Mouse (Mus musculus): ENCODE data around the gene Igf1r. TPM values are rescaled to one million over a fixed set of nuclear protein-coding genes. Genes with fewer than 3 reads are reported as not detected.
"Not testable (repeated sequence)": the region's sequence is repeated elsewhere in the genome, so short reads cannot be mapped to it uniquely, and the experiment has no call there.

Gene Igf1r
- polyA plus RNA-seq, 1 experiment: 0.17 TPM

- Histone ChIP-seq H3K4me3 (replicated peaks) (no peak overlapping the region), H3K4me1 (ENCODE audit: control insufficient read depth) (peaks cover 4% of the 10 kb centered on the region), H3K9me3 (ENCODE audit: control insufficient read depth, low read length) (no peaks in the 10 kb centered on the region), H3K36me3 (ENCODE audit: control insufficient read depth) (no peaks in the 10 kb centered on the region), H3K27me3 (ENCODE audit: control insufficient read depth) (peaks cover 11% of the 10 kb centered on the region)
- TF ChIP-seq GATA1 (IDR thresholded peaks at IDR 0.05; ENCODE audit: low read length): no peak
- no peak for TF ChIP-seq TAL1 (IDR thresholded peaks at IDR 0.05; ENCODE audit: low read length)
Observed at GRCm38 (mm10) chr7:68274218-68274617, 321.6 kb downstream of the Igf1r start.

DNA sequence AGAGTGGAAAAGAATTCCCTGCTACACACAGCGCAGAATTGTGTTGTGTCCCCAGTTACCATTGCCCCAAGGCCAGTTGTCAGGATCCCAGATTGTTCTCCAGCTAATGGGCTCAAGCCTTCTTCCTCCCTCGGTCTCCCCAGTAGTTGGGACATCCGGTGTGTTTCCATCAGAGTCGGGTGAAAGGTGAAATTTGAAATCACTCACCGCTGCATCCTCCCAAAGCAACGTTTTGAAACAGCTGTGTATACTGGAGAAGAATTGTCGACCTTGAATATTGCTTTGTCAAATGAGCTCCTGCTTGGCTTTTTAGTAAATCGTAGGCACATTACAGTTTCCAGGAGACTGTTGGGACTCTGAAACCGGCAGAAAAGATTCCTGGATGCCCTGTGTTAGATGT, 322.3 kb downstream of the Igf1r start:
- Histone ChIP-seq H3K4me3 (replicated peaks) (no peak overlapping the region), H3K4me1 (ENCODE audit: control insufficient read depth) (peaks cover 4% of the 10 kb centered on the region), H3K36me3 (ENCODE audit: control insufficient read depth) (no peaks in the 10 kb centered on the region)

GRCm38 (mm10) chr7:68275445-68275837, 322.8 kb downstream of the Igf1r start:
- H3K36me3 ChIP-seq (ENCODE audit: control insufficient read depth); H3K9me3 ChIP-seq (ENCODE audit: control insufficient read depth, low read length); H3K4me3 ChIP-seq (replicated peaks): not testable (repeated sequence)

More for the DNA sequence above, 322.3 kb downstream of the Igf1r start:
- TF ChIP-seq TAL1 (IDR thresholded peaks at IDR 0.05; ENCODE audit: low read length): no peak
- no peak for TF ChIP-seq GATA1 (IDR thresholded peaks at IDR 0.05; ENCODE audit: low read length)
- H3K27me3 ChIP-seq (ENCODE audit: control insufficient read depth): peaks cover 11% of the 10 kb centered on the region
- no peaks in the 10 kb centered on the region for H3K9me3 ChIP-seq (ENCODE audit: control insufficient read depth, low read length)

DNA sequence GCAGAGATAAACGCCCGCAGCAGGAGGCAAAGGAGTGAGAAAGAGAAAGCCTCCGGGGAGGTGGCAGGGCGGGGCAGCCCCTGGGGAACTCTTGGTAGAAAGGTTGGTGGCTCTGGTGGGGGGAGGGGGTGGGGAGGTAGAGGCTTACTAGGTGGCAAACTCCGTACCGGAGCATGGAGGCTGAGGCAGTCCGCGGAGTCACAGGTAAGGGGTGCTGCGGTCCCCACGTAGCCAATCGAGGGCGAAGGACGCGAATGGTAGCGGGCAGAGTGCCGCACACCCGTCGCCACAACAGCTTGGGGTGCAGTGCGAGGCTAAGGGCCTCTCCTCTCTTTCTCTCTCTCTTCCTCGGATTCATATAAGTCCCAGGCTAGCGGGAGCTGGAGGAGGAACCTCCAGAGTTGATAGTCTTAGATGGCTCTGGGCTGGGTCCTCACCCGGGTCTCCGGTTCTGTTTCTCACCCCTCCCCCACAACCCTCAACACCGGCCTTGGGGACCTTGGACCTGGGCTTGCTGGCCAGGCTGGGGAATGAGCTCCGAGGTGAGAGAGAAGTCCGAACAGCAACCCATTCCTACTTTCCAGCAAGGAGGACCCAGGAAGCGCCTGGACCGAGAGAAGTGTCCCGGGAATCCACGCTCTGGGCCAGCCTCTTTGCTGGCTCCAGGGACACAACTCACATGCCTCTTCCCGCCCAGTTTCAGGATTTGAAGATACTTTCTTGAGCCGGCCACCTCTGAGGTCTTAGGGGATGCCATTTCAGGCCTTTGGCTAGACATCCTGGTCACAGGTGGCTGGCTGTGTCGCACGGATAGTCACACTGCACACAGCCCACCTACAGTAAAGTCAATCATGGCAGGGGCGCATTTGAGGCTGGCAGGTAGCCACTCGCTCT, 323.5 kb downstream of the Igf1r start:
- TF ChIP-seq GATA1 (IDR thresholded peaks at IDR 0.05; ENCODE audit: low read length) (no peak), TAL1 (IDR thresholded peaks at IDR 0.05; ENCODE audit: low read length) (no peak)
- Histone ChIP-seq H3K4me3 (replicated peaks) (peak overlapping the region; percentile 48), H3K36me3 (ENCODE audit: control insufficient read depth) (no peaks in the 10 kb centered on the region), H3K9me3 (ENCODE audit: control insufficient read depth, low read length) (no peaks in the 10 kb centered on the region), H3K27me3 (ENCODE audit: control insufficient read depth) (peaks cover 11% of the 10 kb centered on the region), H3K4me1 (ENCODE audit: control insufficient read depth) (peaks cover 4% of the 10 kb centered on the region)

More at GRCm38 (mm10) chr7:68275445-68275837, 322.8 kb downstream of the Igf1r start:
- peaks cover 11% of the 10 kb centered on the region for H3K27me3 ChIP-seq (ENCODE audit: control insufficient read depth)
- H3K4me1 ChIP-seq (ENCODE audit: control insufficient read depth): not testable (repeated sequence)

GRCm38 (mm10) chr7:68277054-68277896, 324.6 kb downstream of the Igf1r start:
- Histone ChIP-seq H3K36me3 (ENCODE audit: control insufficient read depth) (no peaks in the 10 kb centered on the region), H3K4me3 (replicated peaks) (no peak overlapping the region), H3K4me1 (ENCODE audit: control insufficient read depth) (peaks cover 4% of the 10 kb centered on the region), H3K27me3 (ENCODE audit: control insufficient read depth) (peaks cover 11% of the 10 kb centered on the region), H3K9me3 (ENCODE audit: control insufficient read depth, low read length) (no peaks in the 10 kb centered on the region)
- TF ChIP-seq TAL1 (IDR thresholded peaks at IDR 0.05; ENCODE audit: low read length) (no peak), GATA1 (IDR thresholded peaks at IDR 0.05; ENCODE audit: low read length) (no peak)

DNA sequence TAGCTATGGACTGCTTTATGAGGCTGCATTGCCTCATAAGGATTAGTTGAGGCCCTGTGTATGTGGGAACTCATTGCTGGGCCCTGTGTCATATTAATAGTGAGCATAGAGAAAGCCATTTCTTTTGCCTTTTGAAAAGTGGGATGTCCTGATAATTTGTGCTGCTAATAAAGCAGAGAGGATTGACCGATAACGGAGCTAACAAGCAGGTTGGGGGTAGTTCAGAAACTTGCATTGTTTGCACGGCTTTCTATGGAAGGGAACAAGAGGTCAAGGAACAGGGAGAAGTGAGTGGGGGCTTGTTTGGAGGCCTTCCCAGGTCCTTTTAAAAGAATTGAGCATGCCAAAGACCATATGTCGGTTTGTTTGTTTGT, 325.3 kb downstream of the Igf1r start:
- TF ChIP-seq TAL1 (IDR thresholded peaks at IDR 0.05; ENCODE audit: low read length) (no peak), GATA1 (IDR thresholded peaks at IDR 0.05; ENCODE audit: low read length) (no peak)

DNA sequence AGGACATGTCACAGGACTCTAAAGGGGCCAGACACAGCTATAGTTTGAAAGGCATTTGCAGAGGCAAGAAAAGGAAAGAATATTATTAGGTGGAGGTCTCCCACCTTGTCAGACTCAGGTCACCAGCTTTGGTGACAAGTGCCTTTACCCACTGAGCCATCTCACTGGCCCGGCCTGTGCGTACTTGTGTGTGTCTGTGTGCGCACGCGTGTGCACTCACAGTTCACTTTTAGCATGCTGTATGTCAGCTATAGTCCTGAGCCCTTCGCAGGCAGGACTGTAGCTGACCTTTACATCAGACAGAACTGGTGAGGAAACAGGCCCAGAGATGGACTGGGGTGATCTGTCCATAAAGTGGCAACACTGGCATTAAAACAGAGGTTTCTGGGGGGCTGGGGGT, 325.8 kb downstream of the Igf1r start:
- no peaks in the 10 kb centered on the region for H3K9me3 ChIP-seq (ENCODE audit: control insufficient read depth, low read length)
- no peaks in the 10 kb centered on the region for H3K36me3 ChIP-seq (ENCODE audit: control insufficient read depth)
- H3K27me3 ChIP-seq (ENCODE audit: control insufficient read depth): peaks cover 11% of the 10 kb centered on the region
- H3K4me1 ChIP-seq (ENCODE audit: control insufficient read depth): peaks cover 4% of the 10 kb centered on the region
- no peak for TF ChIP-seq GATA1 (IDR thresholded peaks at IDR 0.05; ENCODE audit: low read length)
- no peak for TF ChIP-seq TAL1 (IDR thresholded peaks at IDR 0.05; ENCODE audit: low read length)
- H3K4me3 ChIP-seq (replicated peaks): no peak overlapping the region

More for the DNA sequence above, 325.3 kb downstream of the Igf1r start:
- H3K36me3 ChIP-seq (ENCODE audit: control insufficient read depth): no peaks in the 10 kb centered on the region
- peaks cover 4% of the 10 kb centered on the region for H3K4me1 ChIP-seq (ENCODE audit: control insufficient read depth)
- peaks cover 11% of the 10 kb centered on the region for H3K27me3 ChIP-seq (ENCODE audit: control insufficient read depth)
- no peak overlapping the region for H3K4me3 ChIP-seq (replicated peaks)
- H3K9me3 ChIP-seq (ENCODE audit: control insufficient read depth, low read length): no peaks in the 10 kb centered on the region

- Histone ChIP-seq H3K4me3 (replicated peaks) (no peak overlapping the region), H3K27me3 (ENCODE audit: control insufficient read depth) (peaks cover 11% of the 10 kb centered on the region), H3K36me3 (ENCODE audit: control insufficient read depth) (no peaks in the 10 kb centered on the region), H3K4me1 (ENCODE audit: control insufficient read depth) (peaks cover 4% of the 10 kb centered on the region), H3K9me3 (ENCODE audit: control insufficient read depth, low read length) (no peaks in the 10 kb centered on the region)
- no peak for TF ChIP-seq GATA1 (IDR thresholded peaks at IDR 0.05; ENCODE audit: low read length)
- TF ChIP-seq TAL1 (IDR thresholded peaks at IDR 0.05; ENCODE audit: low read length): no peak
Observed at GRCm38 (mm10) chr7:68278908-68279307, 326.3 kb downstream of the Igf1r start.

GRCm38 (mm10) chr7:68279481-68279880, 326.9 kb downstream of the Igf1r start:
- Histone ChIP-seq H3K9me3 (ENCODE audit: control insufficient read depth, low read length) (no peaks in the 10 kb centered on the region), H3K4me1 (ENCODE audit: control insufficient read depth) (peaks cover 4% of the 10 kb centered on the region), H3K27me3 (ENCODE audit: control insufficient read depth) (peaks cover 11% of the 10 kb centered on the region), H3K36me3 (ENCODE audit: control insufficient read depth) (no peaks in the 10 kb centered on the region), H3K4me3 (replicated peaks) (no peak overlapping the region)
- no peak for TF ChIP-seq GATA1 (IDR thresholded peaks at IDR 0.05; ENCODE audit: low read length)
- TF ChIP-seq TAL1 (IDR thresholded peaks at IDR 0.05; ENCODE audit: low read length): no peak
